Mouse (Mus musculus) thymus, postnatal 0 days (tissue): ENCODE measurements at regions not wholly inside any gene's neighbourhood (a gene's known extent, or its start where the extent isn't known, plus 50 kb on each side); places are given as distances from the start of the nearest gene placed in this dataset.
"Not testable (repeated sequence)": the region's sequence is repeated elsewhere in the genome, so short reads cannot be mapped to it uniquely, and the experiment has no call there.

ENCODE experiments used
- DNase-seq: peaks from one replicate; pipeline ENCODE4 v3.0.0-alpha.2; 2015; ENCODE audit warnings: low spot score

GRCm38 (mm10) chr6:22716864-22717557, 158.3 kb upstream of the Ptprz1 start:
- no peak for DNase-seq

GRCm38 (mm10) chr6:22716144-22716856, 159.0 kb upstream of the Ptprz1 start:
- DNase-seq = no peak

- DNase-seq = no peak
Observed at GRCm38 (mm10) chr6:22698187-22698586, 177.1 kb upstream of the Ptprz1 start.

- DNase-seq = no peak
Observed at GRCm38 (mm10) chr6:22688678-22689126, 186.6 kb upstream of the Ptprz1 start.

GRCm38 (mm10) chr6:22674586-22674929, 200.7 kb upstream of the Ptprz1 start:
- DNase-seq = no peak

GRCm38 (mm10) chr6:22673919-22674585, 201.2 kb upstream of the Ptprz1 start:
- DNase-seq = no peak

GRCm38 (mm10) chr6:22671524-22671923, 203.8 kb upstream of the Ptprz1 start:
- DNase-seq = no peak

GRCm38 (mm10) chr6:22668190-22668975, 206.9 kb upstream of the Ptprz1 start:
- no peak for DNase-seq

GRCm38 (mm10) chr6:22657401-22657800, 217.9 kb upstream of the Ptprz1 start:
- DNase-seq = not testable (repeated sequence)

GRCm38 (mm10) chr6:22640100-22640499, 235.2 kb upstream of the Ptprz1 start:
- DNase-seq = no peak

- DNase-seq = no peak
Observed at GRCm38 (mm10) chr6:22635141-22635540, 240.2 kb upstream of the Ptprz1 start.

- DNase-seq = no peak
Observed at GRCm38 (mm10) chr6:22634740-22635139, 240.6 kb upstream of the Ptprz1 start.

- DNase-seq = no peak
Observed at GRCm38 (mm10) chr6:22591592-22591991, 235.5 kb upstream of the Fam3c start.

- DNase-seq = no peak
Observed at GRCm38 (mm10) chr6:22584851-22585250, 228.8 kb upstream of the Fam3c start.

GRCm38 (mm10) chr6:22572925-22573324, 216.9 kb upstream of the Fam3c start:
- DNase-seq = no peak

- no peak for DNase-seq
Observed at GRCm38 (mm10) chr6:22567891-22568290, 211.8 kb upstream of the Fam3c start.

- no peak for DNase-seq
Observed at GRCm38 (mm10) chr6:22548296-22549245, 192.5 kb upstream of the Fam3c start.

- DNase-seq = no peak
Observed at GRCm38 (mm10) chr6:22541603-22542002, 185.6 kb upstream of the Fam3c start.

- DNase-seq = no peak
Observed at GRCm38 (mm10) chr6:22538254-22538653, 182.2 kb upstream of the Fam3c start.

- no peak for DNase-seq
Observed at GRCm38 (mm10) chr6:22524384-22524783, 168.3 kb upstream of the Fam3c start.
